Comparison of ENCODE assay signal across 27 mouse cellular contexts in genomic region chr19:23886169-23886568, GRCm38 (mm10).
"Had no signal": no experiment of that assay in that cellular context is flagged by ENCODE, and none has a peak within 500 bp of the region (broad histone marks: within the 10 kb centered on the region; RNA-seq: fewer than 3 reads in every experiment).

No protein-coding gene starts in this region.

- H3K36me3 ChIP-seq: heart, embryonic 13.5 days; hindbrain, embryonic 10.5 days; hindbrain, embryonic 12.5 days; intestine, embryonic 15.5 days; limb, embryonic 10.5 days; limb, embryonic 12.5 days; liver, embryonic 13.5 days; liver, embryonic 15.5 days had no signal

- H3K9ac ChIP-seq: heart, embryonic 13.5 days; hindbrain, embryonic 12.5 days; hindbrain, embryonic 14.5 days; intestine, embryonic 15.5 days; limb, embryonic 12.5 days; liver, embryonic 13.5 days; liver, embryonic 15.5 days had no signal

- DNase-seq: gastrocnemius, adult 2 months; gastrocnemius, postnatal 10 days; gastrocnemius, postnatal 25 days; heart, adult 18-20 months; heart, postnatal 14 days; heart, postnatal 4 days; kidney, adult 18-20 months; kidney, adult 8-10 months; kidney, postnatal 10 days; kidney, postnatal 25 days; kidney, postnatal 4 days; liver; liver, embryonic 13.5 days had no signal

- ATAC-seq: hindbrain, embryonic 16.5 days; inflammation-experienced regulatory T-cells, adult 6 months; intestine, embryonic 15.5 days; intestine, postnatal 0 days had no signal

- H3K4me1 ChIP-seq: hindbrain, embryonic 10.5 days; hindbrain, embryonic 12.5 days; intestine, embryonic 15.5 days; limb, embryonic 10.5 days; limb, embryonic 12.5 days; liver, embryonic 13.5 days; liver, embryonic 15.5 days had no signal

- H3K9me3 ChIP-seq: heart, embryonic 13.5 days; hindbrain, embryonic 10.5 days; hindbrain, embryonic 12.5 days; intestine, embryonic 15.5 days; limb, embryonic 10.5 days; limb, embryonic 12.5 days; liver, embryonic 13.5 days; liver, embryonic 15.5 days had no signal

- H3K27me3 ChIP-seq: intestine, embryonic 15.5 days had no signal

- H3K4me3 ChIP-seq: gastrocnemius, adult 2 months; heart, embryonic 13.5 days; hindbrain, embryonic 10.5 days; hindbrain, embryonic 12.5 days; intestine, embryonic 15.5 days; left cerebral cortex, adult 2 months; limb, embryonic 10.5 days; limb, embryonic 12.5 days; liver, embryonic 13.5 days; liver, embryonic 15.5 days had no signal

- H3K4me2 ChIP-seq: heart, embryonic 11.5 days; heart, embryonic 13.5 days; hindbrain, embryonic 12.5 days; hindbrain, embryonic 14.5 days; intestine, embryonic 15.5 days; limb, embryonic 12.5 days; liver, embryonic 11.5 days; liver, embryonic 13.5 days; liver, embryonic 15.5 days had no signal

- H3K27ac ChIP-seq: gastrocnemius, adult 2 months; heart, embryonic 13.5 days; hindbrain, embryonic 10.5 days; hindbrain, embryonic 12.5 days; hindbrain, embryonic 14.5 days; intestine, embryonic 15.5 days; left cerebral cortex, adult 2 months; limb, embryonic 10.5 days; limb, embryonic 12.5 days; liver, embryonic 13.5 days; liver, embryonic 15.5 days had no signal
